Mouse (Mus musculus) right cerebral cortex, adult 18-20 months (tissue): ENCODE measurements at regions not wholly inside any gene's neighbourhood (a gene's known extent, or its start where the extent isn't known, plus 50 kb on each side); places are given as distances from the start of the nearest gene placed in this dataset.

Experiments used
- DNase-seq: peaks from one replicate; pipeline ENCODE4 v3.0.0; 2022; ENCODE audit warnings: mixed read lengths

DNA sequence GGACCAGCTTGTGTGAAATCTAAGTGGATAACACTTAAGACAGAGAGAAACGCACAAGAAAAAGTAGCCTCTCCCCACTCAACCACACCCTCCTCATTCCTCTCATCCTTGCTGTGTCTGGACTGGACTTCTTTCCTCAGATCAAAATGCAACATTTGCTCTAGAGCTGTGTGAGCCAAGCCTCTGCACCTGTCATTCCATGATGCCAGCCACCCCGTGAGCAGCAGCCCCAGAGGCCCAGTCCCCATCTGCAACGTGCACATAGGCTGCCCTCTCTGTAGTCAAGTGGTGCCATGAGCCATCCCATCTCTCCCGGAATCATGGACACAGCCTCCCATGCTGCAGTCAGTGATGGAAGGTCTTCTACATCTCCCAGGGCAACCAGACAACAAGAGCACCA is 55.1 kb upstream of the Gpc1 start:
- DNase-seq = no peak

DNA sequence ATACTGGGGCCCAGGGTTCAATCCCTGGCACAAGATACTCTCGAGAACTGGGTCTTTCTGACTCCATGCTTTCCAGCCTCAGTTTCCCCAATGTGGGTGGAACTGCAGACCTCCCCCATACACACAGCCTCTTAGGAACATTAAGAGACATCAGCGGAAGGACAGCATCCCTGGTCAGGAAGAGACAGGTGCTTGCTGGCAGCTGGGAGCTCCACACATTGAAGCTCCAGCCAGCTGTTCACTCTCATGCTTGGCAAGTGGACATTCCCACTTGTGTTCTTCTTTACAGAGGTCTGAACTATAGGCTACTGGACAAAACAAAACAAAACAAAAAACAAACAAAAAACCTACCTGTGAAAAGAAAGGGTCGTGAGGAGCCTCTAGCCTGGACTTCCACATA is 55.5 kb upstream of the Gpc1 start:
- no peak for DNase-seq

DNA sequence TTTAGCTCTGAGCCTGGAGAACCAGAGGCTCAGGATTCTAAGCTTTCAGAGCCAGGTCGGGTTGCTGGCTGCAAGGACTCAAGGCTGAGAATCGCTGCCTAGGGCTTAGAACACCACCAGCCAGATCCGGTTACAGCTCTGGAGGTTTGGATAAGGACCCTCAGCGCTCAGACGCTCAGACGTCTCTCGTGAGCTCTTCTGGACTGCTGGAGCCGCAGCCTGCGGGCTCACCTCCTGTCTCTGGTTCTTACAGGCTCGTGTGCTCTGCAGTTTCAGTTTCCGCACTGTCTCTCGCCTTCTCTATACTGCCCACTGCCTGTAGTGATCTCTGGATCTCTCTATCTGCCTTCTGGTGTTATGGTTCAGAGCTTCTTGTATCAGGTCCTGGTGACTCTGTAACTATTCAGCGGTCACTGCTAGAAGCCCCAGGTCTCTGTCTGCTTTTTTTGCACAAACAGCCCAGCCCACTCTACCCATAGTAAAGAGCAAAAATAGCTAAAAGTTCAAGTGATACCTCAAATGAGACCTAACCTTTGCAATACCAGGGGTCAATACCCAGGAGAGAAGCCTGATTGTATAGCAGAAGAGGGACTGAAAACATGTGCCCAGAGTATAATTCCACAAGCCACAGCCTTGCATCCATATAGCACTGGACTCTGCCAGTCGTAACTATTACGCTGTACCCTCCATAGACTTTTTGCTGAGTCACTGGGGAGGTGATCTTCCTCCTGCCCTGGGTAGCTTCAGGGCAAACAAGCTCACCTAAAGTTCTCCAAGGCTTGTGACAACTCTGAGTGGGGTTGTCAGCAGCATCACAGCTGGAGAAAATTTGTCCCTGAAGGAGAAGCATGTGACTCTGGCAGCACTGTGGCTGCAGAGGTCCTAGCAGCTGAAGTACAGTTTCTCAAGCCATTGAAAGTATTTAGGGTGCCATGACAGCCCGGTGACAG is 56.4 kb upstream of the Gpc1 start:
- no peak for DNase-seq

DNA sequence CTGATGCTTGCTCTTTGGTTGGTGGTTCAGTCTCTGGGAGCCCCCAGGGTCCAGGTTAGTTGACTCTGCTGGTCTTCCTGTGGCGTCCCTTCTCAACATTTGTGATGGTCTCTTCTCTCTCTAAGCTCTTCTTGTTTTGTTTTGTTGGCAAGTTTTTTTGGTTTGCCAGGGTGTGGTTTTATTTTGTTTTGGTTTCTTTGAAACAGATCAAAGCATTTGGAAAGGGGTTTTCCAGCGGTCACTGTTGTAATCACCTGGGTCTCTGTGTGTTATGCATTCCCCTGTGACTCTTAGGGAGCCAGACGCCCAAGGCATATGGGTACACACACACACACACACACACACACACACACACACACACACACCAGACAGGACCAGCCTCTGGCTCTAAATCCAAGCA is 57.4 kb upstream of the Gpc1 start:
- DNase-seq = no peak

DNA sequence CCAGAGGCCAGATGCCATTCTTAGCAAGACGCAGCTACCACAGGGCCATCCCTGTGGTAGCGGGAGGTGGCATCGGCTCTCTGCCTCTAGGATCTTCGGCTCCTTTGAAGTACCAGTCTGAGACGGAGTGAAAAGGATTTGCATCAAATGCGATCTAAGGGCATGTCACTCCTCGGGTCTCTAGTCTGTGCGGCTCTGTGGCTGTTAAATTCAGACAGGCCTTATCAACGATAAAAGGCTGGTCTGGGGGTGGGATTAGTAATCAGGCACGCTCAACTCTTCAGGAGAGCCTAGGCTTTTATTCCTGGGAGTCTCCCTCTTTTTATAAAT is 58.7 kb upstream of the Gpc1 start:
- no peak for DNase-seq

DNA sequence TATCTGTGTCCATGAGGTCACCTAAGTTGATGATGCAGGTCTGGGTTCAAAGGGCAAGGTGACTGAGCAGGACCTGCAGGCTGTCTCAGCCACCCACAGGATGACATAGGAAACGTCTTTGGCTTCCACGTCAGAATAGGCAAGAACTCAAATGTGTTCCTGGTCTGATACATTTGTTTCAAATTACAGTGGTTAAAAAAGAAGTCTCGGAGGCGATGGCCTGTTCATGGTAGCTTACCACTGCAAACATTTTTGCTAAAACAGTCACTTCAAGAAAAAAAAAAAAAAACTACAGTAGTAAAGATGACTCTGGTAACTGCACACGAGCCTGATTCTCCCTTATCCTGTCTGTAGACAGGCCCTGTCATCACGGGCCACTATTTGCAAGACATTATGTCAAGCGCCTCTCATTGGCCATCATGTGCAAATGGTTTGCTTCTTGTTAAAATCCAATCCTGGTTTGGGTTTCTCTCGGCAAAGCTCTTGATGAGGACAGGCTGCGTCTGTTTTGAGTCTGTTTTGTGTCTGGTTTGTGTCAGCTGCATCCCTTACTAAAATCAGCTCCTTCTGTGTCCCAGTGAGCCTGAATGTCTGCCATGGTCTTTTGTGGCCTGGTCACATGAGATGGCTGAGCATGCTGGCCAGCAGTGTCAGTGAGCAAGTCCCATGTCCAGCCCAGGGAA is 59.2 kb upstream of the Gpc1 start:
- DNase-seq = no peak

DNA sequence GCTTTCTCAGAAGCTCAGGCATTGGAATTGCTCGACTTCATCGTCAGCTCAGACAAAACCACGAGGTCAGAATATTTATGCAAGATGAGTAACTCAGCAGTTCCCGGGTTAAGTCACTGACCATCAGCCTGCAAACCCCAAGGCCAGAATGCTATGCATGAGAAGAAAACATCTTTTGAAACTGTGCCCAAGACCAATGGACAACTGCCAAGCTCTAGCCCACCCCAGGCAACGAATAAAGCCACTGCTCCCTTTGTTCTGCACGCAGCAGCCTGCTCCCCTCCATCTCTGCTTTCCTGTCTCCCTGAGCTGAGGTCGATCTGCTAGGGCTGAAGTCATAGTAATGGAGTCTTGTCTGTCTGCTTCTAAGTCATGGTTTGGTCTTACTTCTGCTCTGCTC is 61.7 kb upstream of the Gpc1 start:
- no peak for DNase-seq

DNA sequence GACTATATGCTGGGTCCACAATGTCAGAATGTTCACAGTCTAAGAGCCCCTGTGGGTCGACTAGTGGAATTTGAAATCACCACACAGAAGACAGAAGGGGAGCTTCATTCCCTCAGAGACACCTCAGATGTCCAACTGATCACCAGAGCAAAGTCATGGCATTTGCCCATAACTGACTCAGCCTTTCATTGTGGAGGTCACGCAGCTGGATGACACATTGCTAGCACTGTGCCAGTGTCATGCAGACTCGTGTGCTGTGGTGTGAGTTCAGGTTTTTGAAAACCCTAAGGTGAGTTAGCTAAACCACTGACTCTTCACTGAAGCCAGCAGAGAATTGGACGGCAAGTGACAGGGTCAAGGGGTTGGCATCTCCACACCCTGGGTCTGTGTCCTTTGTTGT is 62.3 kb upstream of the Gpc1 start:
- DNase-seq = no peak

DNA sequence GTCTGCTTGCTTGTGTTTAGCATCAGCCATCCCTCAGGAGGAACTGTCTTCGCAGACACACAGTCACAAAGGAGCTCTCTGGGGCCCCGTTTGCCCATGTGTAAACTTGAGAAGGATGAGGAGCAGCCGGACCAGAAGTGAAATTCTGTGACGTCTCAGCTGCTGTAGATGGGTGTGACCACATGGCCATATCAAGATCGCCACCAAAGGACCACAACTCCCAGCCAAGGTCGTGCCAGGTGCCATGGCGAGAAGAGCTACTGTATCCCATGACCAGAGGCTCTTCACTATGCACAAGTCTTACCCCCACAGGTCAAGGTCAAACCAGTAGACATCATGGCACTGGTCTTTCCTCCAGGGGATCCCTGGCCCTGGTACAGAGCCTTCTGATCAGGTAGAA is 64.9 kb upstream of the Gpc1 start:
- no peak for DNase-seq

DNA sequence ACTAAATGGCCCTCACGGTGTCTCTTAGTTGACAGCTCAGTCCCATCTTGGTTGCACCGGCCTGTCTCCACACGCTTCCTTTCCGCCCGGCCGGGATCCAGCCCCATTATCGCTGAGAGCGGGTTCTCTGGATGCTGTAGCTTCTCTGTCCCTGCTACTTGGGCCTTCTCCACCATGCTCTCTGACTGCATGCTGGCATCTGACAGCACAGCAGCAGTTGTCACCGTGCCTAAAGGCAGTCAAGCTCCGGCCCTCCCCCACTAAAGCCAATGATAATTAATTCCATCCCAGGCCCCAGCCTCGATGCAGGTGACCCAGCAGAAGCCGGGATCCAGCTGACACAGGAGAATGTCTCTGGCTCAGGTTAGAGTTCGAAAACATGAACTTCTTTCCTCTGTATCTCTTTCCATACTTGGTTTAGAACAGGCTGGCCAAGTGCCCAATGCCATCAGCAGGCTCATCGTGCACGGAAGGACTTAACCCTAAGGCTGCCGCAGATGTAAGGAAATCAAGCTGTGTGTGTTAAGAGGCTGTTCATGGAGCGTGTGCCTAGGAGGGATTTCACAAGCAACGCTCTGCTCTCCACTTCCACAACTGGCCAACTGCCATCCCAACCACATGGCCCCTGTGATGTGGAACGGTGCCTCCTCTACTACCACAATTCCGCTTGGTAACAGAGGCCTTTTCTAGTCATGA is 76.5 kb upstream of the Gpc1 start:
- DNase-seq = no peak

DNA sequence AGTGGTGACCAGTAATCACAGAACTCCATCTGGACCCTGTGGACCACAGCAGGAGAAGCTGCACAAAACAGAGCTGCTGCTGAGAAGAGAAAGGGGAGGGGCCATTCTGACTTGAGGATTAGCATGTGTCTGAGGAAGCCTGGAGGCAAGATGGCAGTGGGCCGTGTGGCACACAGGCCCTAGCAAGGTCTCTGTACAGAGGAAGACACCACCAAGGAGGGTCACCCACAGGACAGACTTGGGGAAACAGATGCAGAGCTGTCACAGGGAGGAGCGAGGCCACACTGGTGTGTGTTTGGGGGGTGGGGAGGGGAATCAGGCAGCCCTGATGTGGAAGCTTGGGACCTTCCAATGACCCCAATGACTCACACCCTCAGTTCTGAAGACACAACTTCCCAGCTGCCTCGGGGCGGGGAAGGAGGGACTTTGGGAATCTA is 79.7 kb upstream of the Gpc1 start:
- no peak for DNase-seq

DNA sequence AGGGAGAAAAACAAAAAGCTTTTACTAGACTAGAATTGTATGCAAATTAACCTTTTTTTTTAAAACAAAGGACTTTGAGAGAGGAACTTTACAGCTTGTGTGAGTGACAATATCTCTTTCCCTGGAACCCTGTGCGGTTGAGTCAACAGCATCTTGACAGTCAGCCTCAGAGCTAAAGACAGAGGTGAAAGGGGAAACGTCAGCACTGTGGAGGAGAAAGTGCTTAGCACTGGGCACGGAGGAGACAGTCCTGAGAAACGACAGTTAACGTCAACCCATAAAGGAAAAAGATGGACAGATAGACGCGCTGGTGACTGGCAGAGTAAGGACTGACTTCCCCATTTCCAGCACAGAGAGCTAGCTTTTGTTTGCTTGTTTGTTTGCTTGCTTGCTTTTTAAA is 82.0 kb upstream of the Gpc1 start:
- DNase-seq = no peak

DNA sequence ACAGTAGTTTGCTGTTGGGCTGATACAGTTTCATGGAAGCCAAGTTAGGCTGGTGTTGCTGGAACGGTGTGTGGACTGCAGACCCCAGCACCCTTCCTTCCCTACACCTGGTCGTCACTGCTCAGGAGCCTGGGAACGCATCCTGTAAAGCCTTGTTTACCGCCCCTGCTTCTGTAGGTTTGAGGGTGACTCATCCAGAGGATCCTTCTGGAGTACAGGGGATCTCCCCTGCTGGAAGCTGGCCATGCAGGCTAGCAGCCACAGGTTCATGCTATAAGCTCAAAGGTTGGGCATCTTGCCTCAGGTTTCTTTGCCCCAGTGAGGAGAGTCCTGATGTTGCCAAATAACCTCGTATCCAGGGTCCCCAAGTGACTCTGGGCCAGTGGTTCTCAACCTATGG is 86.2 kb upstream of the Gpc1 start:
- no peak for DNase-seq

DNA sequence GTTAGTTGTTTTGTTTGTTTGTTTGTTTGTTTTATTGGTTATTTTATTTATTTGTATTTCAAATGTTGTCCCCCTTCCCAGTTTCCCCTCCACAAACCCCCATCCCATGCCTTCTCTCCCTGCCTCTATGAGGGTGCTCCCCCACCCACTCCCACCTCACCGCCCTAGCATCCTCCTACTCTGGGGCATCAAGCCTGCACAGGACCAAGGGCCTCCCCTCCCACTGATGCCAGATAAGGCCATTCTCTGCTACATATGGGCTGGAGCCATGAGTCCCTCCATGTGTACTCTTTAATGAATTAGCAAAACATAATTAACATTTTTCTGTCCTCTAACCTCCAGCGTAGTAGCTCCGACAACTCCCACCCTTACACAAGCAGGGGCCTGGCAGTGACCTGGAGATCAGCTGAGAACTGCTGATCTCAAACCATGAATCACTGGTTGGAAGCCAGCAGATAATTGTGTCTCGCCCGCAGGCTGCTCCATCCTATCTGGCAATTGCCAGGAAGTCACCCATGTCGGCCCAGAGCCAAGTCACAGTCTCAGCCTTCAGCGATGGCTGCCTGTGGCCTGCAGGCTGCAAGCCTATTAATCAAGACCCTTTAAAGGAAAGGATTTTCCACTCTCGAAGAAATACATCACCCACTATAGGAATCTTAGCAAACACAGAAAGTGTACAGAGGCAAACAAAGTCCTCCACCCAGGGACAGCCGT is 86.8 kb upstream of the Gpc1 start:
- DNase-seq = no peak

DNA sequence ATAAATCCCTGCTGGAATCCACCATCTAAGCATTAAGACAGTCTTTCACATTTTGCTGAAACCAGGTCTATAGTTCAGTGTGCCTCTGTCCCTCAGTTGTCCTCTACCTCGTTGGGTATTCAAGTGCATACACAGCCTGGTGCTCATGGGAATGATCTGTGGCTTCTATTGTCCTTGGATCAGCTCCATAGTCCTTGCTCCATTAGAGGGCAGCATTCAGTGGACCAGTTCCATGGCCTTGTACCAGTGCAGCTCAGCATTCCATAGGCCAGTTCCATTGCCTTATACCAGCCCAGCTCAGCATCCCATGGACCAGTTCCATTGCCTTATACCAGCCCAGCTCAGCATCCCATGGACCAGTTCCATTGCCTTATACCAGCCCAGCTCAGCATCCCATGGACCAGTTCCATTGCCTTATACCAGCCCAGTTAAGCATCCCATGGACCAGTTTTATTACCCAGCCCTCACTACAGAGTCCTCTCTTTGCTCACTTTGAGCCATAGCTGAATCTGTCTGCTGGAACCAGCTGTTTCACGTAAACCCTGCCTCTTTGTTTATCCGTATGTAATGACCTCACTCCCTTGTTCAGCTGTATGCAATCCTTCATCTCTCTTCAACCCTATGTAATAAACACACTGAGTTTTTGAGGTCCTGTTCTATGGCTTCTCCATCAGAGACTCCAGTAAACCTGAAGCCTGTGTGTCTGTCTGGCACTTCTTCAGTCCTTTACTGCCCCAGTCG is 88.4 kb upstream of the Gpc1 start:
- no peak for DNase-seq

DNA sequence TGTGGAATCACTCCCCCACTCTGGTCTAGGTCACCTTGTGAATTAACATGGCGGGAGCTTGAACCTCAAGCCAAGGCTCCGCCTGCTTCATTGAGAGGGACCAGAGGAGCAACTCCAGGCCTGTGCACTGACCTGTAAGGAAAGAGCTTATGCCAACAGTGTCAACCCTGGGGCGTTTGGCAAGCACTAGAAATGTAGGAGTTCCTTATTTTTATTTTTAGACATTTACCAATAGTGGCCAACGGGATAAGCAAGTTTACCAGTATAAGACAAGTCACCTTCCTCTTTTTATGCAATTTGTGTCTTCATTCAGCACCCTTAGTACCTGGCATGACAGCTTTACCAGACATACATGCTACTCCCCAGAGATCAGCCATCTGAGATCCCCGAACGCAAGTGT is 89.1 kb upstream of the Gpc1 start:
- no peak for DNase-seq

DNA sequence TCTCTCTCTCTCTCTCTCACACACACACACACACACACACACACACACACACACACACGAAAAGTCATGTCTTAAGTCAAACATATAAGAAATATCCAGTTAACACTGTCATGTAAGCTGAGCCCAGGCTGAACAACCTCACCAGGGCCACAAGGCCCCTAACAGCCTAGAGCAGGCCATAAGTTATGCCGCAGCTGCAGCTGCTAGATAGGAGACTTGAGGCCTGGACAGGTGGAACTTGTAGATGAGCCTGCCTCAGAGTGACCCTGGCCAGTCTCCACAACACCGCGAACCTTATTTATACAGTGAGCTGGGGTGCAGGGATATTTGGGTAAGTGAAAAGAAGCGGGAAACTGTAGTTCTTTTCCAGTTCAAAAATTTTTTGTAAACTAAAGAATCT is 90.4 kb upstream of the Gpc1 start:
- DNase-seq = no peak

DNA sequence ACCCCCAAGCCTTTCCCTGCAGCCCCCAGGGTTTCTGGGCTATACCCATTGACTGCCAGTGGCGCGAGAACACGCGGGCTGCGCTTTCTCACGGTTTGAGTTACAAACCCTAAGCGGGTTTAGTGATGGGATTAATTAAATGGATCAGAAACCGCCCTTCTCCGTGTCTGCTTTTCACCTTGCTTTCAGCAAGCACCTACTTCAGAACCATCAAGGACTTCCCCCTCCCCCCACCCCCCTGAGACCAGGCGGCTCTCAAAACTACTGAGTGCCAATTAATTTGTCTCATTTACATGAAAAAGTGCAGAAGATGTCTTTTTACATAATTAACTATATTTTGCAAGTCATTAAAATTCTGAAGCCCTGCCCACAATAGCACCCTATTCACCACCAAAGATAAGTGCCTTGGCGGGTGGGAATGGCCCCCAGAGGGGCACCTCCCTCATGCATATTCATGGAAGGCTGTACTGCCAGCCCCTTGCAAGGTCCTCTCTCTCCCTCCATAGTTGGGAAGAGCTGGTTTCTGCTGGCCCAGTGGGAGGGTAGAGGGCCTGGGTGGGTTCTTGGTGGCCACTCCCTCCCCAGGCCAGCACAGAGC is 89.1 kb upstream of the Otos start:
- DNase-seq = no peak

DNA sequence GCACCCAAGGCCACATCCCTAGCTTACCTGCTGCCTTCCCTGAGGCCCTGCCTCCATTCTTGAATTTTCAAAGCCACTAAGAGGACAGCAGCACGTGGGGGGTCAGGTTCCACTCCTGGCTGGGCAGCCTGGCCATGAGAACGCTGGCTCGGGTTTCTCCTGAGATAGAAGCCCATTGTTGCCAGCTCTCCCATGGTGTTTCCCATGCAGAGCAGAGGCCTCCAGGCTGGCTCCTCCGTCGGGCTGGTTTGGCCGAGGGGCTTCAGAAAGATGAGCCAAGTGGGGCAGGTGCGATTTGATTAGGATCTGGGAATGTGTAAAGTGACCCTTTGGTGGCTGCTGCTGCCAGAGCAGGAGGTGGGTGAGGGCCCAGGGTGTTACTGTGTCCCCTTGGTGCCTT is 87.8 kb upstream of the Otos start:
- no peak for DNase-seq

DNA sequence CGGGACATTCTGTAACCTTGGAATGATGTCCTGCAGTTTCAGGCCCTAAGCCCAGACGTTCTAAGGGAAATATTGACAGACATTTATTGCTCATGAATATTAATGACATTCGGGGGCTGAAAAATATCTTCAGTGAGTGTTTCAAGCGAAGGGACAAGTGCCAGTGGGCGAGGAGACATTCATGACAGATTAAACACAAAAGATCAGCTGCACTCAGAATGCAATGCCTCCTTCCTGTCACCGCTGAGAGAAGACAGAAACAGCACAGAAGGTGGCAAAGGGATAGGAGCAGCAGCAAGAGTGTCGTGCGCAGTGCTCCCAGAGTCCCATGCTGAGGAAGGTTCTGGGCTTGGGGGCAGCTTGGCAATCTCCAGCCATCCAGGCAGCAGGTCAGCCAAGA is 85.1 kb upstream of the Otos start:
- DNase-seq = no peak

DNA sequence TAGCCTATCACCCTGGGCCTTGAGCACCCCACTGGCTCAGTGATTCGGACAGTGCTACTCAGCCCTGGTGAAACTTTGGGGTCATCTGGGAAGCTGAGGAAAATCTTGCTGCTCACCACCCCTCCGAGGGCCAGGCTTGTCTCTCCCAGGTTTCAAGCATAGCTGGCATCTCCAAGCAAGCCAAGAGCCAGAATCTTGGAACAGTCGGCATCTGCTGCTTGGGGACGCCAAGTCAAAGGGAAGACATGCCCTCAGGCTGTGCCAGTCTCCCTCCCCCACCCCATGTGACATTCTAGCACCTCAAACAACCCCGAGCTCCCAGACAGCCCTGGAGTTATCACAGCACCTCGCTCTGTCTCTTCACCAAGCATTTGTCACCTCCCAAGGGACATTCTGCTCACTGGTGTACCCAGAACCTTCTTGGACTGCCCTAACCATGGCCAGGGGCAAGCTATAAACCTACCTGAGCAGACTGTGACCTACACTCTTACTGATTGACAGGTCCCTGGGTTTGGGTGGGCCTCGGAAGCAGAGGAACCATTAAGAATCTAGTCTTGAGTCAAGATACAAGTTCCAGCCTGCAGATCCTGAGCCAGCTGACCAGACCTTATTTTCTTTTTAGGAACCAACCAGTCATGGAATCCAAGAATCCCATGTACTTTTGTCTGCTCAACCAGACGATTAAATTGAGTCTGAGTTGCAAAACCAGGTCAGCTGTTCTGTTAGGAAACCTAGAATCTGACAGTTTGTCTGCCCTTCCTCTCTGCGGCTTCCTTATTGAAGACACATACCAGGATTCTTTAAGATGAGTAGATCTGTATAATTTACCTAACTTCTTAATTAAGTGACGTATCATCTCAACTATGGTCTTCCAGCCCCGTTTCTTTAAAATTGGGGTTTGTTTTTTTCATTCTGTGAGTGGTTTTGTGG is 83.0 kb upstream of the Otos start:
- no peak for DNase-seq
